Mouse (Mus musculus): Measurements from ENCODE around the gene Zbtb14. TPM values are rescaled to one million over a fixed set of nuclear protein-coding genes. Genes with fewer than 3 reads are reported as not detected.

Gene Zbtb14
- polyA plus RNA-seq, 1 experiment from 2014 or later = 12.7 TPM

DNA sequence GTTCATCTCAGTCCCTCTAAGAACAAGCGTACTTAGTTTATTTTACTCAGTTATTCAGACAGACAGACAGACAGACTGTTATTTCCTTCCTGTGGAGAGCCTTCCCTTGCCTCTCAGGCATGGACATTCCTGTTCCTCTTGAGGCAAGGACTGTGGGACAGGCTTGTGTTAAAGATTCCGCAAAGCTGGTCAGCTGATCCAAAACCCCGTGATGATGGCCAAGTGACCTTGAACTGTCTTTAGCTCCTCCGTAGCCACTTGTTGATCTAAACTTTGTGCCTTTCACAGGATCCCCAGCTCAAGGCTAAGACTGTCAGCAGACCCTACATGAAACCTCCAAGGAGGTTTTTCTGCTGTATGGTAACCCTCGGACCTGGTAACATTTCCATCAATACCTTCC lies 14.3 kb downstream of the Zbtb14 start:
- Histone ChIP-seq H3K9ac (ENCODE audit: low read length) (no peak overlapping the region), H3K27me3 (ENCODE audit: control insufficient read depth, insufficient read depth, low read length) (no peaks in the 10 kb centered on the region), H3K4me3 (ENCODE audit: low read length) (no peak overlapping the region), H3K36me3 (ENCODE audit: control insufficient read depth, insufficient read depth) (no peaks in the 10 kb centered on the region), H3K9me3 (replicated peaks; ENCODE audit: control insufficient read depth, low read length) (no peaks in the 10 kb centered on the region), H3K4me2 (ENCODE audit: low read depth, low read length) (no peak overlapping the region), H3K4me1 (ENCODE audit: control insufficient read depth, insufficient read depth, low read length) (no peaks in the 10 kb centered on the region), H3K27ac (ENCODE audit: low read length) (no peak overlapping the region)
- ATAC-seq (replicated peaks; ENCODE audit: extremely low read depth, insufficient read depth, low FRiP score) = no peak
- 39% methylated on average over 5 of the region's 5 CpGs for WGBS

DNA sequence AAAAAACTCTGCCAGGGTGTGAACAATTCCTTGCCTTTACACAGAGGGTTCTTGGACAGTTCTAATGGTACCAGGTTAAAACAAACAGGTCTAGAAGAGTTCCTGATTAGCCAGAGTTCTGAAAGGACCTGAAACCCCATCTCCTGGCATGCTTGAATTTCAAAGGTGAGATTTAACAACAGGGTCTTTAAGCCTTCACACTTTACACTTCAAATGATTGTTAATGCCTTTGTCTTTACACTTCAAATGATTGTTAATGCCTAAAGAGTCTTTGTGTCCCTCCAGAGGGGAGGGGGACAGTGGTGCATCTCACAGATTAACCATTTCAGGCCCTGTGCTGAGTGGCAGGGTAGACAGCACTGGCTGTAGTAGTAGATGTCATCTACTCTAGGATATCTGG lies 15.2 kb downstream of the Zbtb14 start:
- Histone ChIP-seq H3K4me1 (ENCODE audit: control insufficient read depth, insufficient read depth, low read length) (no peaks in the 10 kb centered on the region), H3K27me3 (ENCODE audit: control insufficient read depth, insufficient read depth, low read length) (no peaks in the 10 kb centered on the region), H3K9me3 (replicated peaks; ENCODE audit: control insufficient read depth, low read length) (no peaks in the 10 kb centered on the region), H3K27ac (ENCODE audit: low read length) (no peak overlapping the region), H3K4me3 (ENCODE audit: low read length) (no peak overlapping the region), H3K9ac (ENCODE audit: low read length) (no peak overlapping the region), H3K4me2 (ENCODE audit: low read depth, low read length) (no peak overlapping the region), H3K36me3 (ENCODE audit: control insufficient read depth, insufficient read depth) (no peaks in the 10 kb centered on the region)
- ATAC-seq (replicated peaks; ENCODE audit: extremely low read depth, insufficient read depth, low FRiP score) = no peak

DNA sequence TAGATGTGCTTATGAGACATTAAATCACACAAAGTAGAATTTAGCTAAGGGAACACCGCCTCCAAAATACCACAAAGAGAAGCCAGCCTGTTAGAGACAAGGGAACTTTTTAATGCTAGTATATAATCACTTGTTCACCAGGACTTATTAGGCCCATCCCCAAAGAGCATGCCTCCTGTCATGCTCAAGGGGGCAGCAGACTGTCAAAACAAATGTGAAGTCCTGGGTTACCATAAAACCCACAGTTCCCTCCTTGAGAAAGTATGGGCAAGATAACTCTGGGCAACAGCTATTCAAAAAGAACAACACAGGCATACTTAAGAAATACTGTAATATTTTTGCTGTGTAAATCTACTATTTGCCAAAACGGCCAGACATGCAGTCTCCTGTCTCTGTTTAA lies 18.3 kb downstream of the Zbtb14 start:
- Histone ChIP-seq H3K4me2 (ENCODE audit: low read depth, low read length) (no peak overlapping the region), H3K4me1 (ENCODE audit: control insufficient read depth, insufficient read depth, low read length) (no peaks in the 10 kb centered on the region), H3K27ac (ENCODE audit: low read length) (no peak overlapping the region), H3K36me3 (ENCODE audit: control insufficient read depth, insufficient read depth) (no peaks in the 10 kb centered on the region), H3K9me3 (replicated peaks; ENCODE audit: control insufficient read depth, low read length) (no peaks in the 10 kb centered on the region), H3K27me3 (ENCODE audit: control insufficient read depth, insufficient read depth, low read length) (no peaks in the 10 kb centered on the region), H3K4me3 (ENCODE audit: low read length) (no peak overlapping the region), H3K9ac (ENCODE audit: low read length) (no peak overlapping the region)
- ATAC-seq (replicated peaks; ENCODE audit: extremely low read depth, insufficient read depth, low FRiP score) = no peak
- WGBS = 71% methylated on average over 2 of the region's 2 CpGs

DNA sequence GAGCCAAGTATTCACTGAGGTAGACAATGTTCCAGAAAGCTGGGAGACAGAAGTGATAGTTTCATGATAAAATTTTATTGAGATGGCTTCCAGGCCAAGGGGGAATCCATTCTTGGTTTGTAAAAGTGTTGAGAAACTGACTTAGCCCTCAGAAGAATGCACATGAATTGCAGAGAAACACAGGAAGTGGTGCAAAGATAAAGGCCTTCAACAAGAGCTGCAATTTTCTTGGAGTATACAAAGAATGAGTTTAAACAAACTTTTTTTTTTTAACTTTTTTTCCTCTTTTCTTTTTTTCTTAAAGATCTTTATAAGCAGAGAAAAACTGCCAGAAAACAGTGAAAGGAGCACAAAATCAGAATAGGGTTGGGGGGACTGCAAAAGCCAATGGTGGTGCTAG lies 33.3 kb downstream of the Zbtb14 start:
- no peaks in the 10 kb centered on the region for H3K9me3 ChIP-seq (replicated peaks; ENCODE audit: control insufficient read depth, low read length)
- peak overlapping the region; percentile 75 for H3K4me2 ChIP-seq (ENCODE audit: low read depth, low read length)
- H3K27ac ChIP-seq (ENCODE audit: low read length) = peak overlapping the region; percentile 97; the same call in 1 of the 2 replicates
- H3K36me3 ChIP-seq (ENCODE audit: control insufficient read depth, insufficient read depth) = no peaks in the 10 kb centered on the region
- H3K27me3 ChIP-seq (ENCODE audit: control insufficient read depth, insufficient read depth, low read length) = no peaks in the 10 kb centered on the region
- H3K9ac ChIP-seq (ENCODE audit: low read length) = peak overlapping the region; percentile 96; the same call in 1 of the 2 replicates
- peak overlapping the region; percentile 90 for H3K4me3 ChIP-seq (ENCODE audit: low read length)
- 0 out of 2 replicates have a peak, but pooled peaks cover 3% of the 10 kb centered on the region for H3K4me1 ChIP-seq (ENCODE audit: control insufficient read depth, insufficient read depth, low read length)
- no peak for ATAC-seq (replicated peaks; ENCODE audit: extremely low read depth, insufficient read depth, low FRiP score)

DNA sequence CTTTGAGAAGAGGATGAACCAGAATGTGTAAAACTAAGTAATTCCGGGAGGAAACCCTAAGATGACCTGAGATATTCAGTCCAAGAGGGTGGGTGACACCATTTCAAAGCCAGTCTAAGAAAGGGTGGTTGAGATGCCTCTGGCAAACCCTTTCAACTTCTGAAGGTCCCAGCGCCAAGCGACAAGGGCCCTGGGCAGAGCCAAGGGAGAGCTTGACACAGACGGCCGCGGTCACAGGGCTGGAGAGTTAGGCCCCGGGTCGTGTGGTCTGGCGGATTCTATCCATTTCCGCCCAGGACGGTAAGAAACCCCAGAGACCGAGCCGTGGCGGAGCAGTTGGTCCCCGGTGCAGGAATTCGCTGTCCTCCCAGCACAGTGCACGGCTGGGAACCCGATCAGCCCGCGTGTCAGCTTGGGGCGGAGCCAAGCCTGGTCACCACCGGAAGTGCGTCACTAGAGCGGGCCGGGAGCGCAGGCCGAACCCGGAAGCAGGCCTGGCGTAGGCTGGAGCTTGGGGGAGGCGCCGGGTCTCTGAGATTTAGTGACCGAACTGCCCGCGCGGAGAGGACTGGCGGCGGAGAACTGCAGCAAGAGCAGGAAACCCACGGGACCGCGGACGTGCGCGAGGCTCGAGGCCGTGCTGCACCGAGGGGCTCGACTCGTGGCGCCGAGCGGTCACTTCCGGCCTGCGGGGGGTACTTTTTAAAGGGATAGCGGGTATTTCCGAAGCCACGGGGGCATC lies 34.2 kb downstream of the Zbtb14 start:
- peak; percentile 100 for ATAC-seq (replicated peaks; ENCODE audit: extremely low read depth, insufficient read depth, low FRiP score)
- H3K4me1 ChIP-seq (ENCODE audit: control insufficient read depth, insufficient read depth, low read length) = 0 out of 2 replicates have a peak, but pooled peaks cover 3% of the 10 kb centered on the region
- under 1% methylated on average over 54 of the region's 56 CpGs for WGBS

DNA sequence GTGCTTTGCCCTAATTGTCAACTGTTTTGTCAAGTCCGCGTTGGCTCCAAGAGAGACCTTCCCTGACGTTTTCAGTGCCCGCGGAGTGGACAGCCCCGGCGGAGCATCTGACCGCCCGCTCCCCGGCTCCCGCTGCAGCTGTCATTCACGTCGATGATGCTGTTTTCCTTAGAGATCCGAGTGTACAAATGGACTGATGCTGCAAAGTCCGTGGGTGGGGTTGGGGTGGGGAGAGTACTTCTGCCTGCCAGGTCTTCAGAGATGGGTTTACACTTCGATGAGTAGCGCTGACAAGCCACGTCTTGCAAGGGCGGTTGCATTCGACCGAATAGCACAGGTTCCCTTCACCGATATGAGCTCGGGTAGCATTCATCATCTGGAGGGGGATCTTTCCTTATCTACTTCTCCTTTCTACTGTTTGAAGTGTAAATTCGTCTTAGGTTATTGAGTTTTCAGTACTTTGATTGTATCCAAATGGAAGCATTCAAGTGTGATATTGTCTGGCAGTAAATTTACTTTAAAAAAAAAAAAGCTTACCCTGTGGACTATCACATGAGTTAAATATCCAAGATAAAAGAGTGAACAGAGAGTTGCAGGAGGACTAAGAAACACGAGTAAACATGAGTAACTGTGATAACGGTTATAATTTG lies 35.0 kb downstream of the Zbtb14 start:
- Histone ChIP-seq H3K36me3 (ENCODE audit: control insufficient read depth, insufficient read depth) (no peaks in the 10 kb centered on the region), H3K27me3 (ENCODE audit: control insufficient read depth, insufficient read depth, low read length) (no peaks in the 10 kb centered on the region), H3K4me3 (ENCODE audit: low read length) (peak overlapping the region; percentile 90), H3K4me1 (ENCODE audit: control insufficient read depth, insufficient read depth, low read length) (0 out of 2 replicates have a peak, but pooled peaks cover 3% of the 10 kb centered on the region), H3K4me2 (ENCODE audit: low read depth, low read length) (peak overlapping the region; percentile 75), H3K9ac (ENCODE audit: low read length) (peak overlapping the region; percentile 96), H3K27ac (ENCODE audit: low read length) (peak overlapping the region; percentile 97), H3K9me3 (replicated peaks; ENCODE audit: control insufficient read depth, low read length) (no peaks in the 10 kb centered on the region)
- 3% methylated on average over 26 of the region's 26 CpGs for WGBS
- ATAC-seq (replicated peaks; ENCODE audit: extremely low read depth, insufficient read depth, low FRiP score) = peak; percentile 10

More for the DNA sequence above, 34.2 kb downstream of the Zbtb14 start:
- peak overlapping the region; percentile 75 for H3K4me2 ChIP-seq (ENCODE audit: low read depth, low read length)
- H3K27ac ChIP-seq (ENCODE audit: low read length) = peak overlapping the region; percentile 97
- H3K4me3 ChIP-seq (ENCODE audit: low read length) = peak overlapping the region; percentile 90
- H3K9ac ChIP-seq (ENCODE audit: low read length) = peak overlapping the region; percentile 96
- no peaks in the 10 kb centered on the region for H3K9me3 ChIP-seq (replicated peaks; ENCODE audit: control insufficient read depth, low read length)
- H3K36me3 ChIP-seq (ENCODE audit: control insufficient read depth, insufficient read depth) = no peaks in the 10 kb centered on the region
- no peaks in the 10 kb centered on the region for H3K27me3 ChIP-seq (ENCODE audit: control insufficient read depth, insufficient read depth, low read length)

DNA sequence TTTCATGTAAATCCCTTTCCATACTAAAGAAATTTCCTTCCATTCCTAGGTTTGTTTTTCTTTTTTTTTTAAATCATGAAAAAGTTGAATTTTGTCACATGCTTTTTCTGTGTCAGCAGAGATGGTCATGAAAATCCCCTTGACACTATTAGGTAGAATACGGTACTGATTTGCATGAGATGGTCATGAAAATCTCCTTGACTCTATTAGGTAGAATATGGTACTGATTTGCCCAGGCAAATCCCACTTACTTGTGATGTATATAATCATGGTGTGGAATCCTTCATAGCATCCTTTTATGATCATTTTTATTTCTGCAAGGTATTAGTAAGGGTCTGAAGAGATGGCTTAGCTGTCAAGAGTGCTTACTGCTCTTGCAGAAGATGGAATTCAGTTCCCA lies 38.7 kb downstream of the Zbtb14 start:
- no peak for ATAC-seq (replicated peaks; ENCODE audit: extremely low read depth, insufficient read depth, low FRiP score)
- H3K4me2 ChIP-seq (ENCODE audit: low read depth, low read length) = no peak overlapping the region
- no peaks in the 10 kb centered on the region for H3K4me1 ChIP-seq (ENCODE audit: control insufficient read depth, insufficient read depth, low read length)
- WGBS = 7% methylated on average over 1 of the region's 1 CpGs
- no peak overlapping the region for H3K9ac ChIP-seq (ENCODE audit: low read length)
- H3K27ac ChIP-seq (ENCODE audit: low read length) = no peak overlapping the region
- no peaks in the 10 kb centered on the region for H3K9me3 ChIP-seq (replicated peaks; ENCODE audit: control insufficient read depth, low read length)
- no peaks in the 10 kb centered on the region for H3K27me3 ChIP-seq (ENCODE audit: control insufficient read depth, insufficient read depth, low read length)
- H3K36me3 ChIP-seq (ENCODE audit: control insufficient read depth, insufficient read depth) = no peaks in the 10 kb centered on the region
- H3K4me3 ChIP-seq (ENCODE audit: low read length) = no peak overlapping the region

DNA sequence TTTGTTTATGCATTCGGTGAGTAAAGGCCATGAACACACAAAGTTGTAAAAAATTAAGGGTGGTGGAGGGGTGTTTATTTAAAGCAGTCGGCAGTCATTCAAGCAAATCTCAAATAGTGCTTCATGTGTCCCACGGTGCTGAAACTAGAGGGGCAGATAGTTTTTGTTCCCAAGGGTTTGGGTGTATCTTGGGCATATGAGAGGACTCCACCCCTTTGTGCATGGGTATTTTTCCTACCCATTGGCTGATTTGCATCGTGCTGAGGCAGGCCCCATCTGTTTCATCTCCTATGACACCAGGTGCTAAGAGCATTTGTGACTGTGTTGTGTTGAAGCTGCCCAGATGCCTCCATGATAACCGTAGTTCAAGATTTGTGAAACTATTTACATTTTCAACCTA lies 55.0 kb downstream of the Zbtb14 start:
- 60% methylated on average over 5 of the region's 5 CpGs for WGBS

DNA sequence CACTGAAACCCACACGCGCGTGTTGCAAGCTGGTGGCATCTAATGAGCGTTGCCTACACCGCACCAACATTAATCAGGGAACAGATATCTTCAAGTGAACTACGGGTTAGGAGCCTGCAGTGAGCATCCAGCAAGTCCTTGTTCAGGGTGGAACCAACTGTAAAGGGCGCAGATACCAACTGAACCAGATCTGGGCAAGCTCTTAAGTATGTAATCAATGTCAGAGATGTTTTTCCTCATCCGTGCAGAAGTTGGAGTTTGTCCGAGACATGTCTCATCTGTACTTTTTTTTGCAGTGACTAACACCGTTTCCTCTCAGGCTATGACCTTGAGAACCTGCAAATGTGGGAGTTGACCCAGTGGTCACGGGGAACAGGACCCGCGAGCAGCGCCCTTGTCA lies 55.6 kb downstream of the Zbtb14 start:
- Histone ChIP-seq H3K4me2 (ENCODE audit: low read depth, low read length) (peak overlapping the region; percentile 88), H3K9ac (ENCODE audit: low read length) (peak overlapping the region; percentile 31; the same call in 1 of the 2 replicates), H3K4me1 (ENCODE audit: control insufficient read depth, insufficient read depth, low read length) (peaks cover 13% of the 10 kb centered on the region), H3K36me3 (ENCODE audit: control insufficient read depth, insufficient read depth) (no peaks in the 10 kb centered on the region), H3K9me3 (replicated peaks; ENCODE audit: control insufficient read depth, low read length) (no peaks in the 10 kb centered on the region), H3K4me3 (ENCODE audit: low read length) (peak overlapping the region; percentile 60), H3K27me3 (ENCODE audit: control insufficient read depth, insufficient read depth, low read length) (peaks cover 15% of the 10 kb centered on the region), H3K27ac (ENCODE audit: low read length) (peak overlapping the region; percentile 43; the same call in 1 of the 2 replicates)
- ATAC-seq (replicated peaks; ENCODE audit: extremely low read depth, insufficient read depth, low FRiP score) = no peak
- WGBS = 28% methylated on average over 14 of the region's 14 CpGs

More for the DNA sequence above, 55.0 kb downstream of the Zbtb14 start:
- no peaks in the 10 kb centered on the region for H3K9me3 ChIP-seq (replicated peaks; ENCODE audit: control insufficient read depth, low read length)
- no peak overlapping the region for H3K4me3 ChIP-seq (ENCODE audit: low read length)
- no peak overlapping the region for H3K4me2 ChIP-seq (ENCODE audit: low read depth, low read length)
- H3K36me3 ChIP-seq (ENCODE audit: control insufficient read depth, insufficient read depth) = no peaks in the 10 kb centered on the region
- peaks cover 13% of the 10 kb centered on the region for H3K4me1 ChIP-seq (ENCODE audit: control insufficient read depth, insufficient read depth, low read length)
- H3K9ac ChIP-seq (ENCODE audit: low read length) = no peak overlapping the region
- no peak overlapping the region for H3K27ac ChIP-seq (ENCODE audit: low read length)
- H3K27me3 ChIP-seq (ENCODE audit: control insufficient read depth, insufficient read depth, low read length) = peaks cover 15% of the 10 kb centered on the region
- ATAC-seq (replicated peaks; ENCODE audit: extremely low read depth, insufficient read depth, low FRiP score) = no peak
